Mouse (Mus musculus) lung, adult 2 months (tissue): Measurements from ENCODE around the gene Smim14. TPM values are rescaled to one million over a fixed set of nuclear protein-coding genes. Genes with fewer than 3 reads are reported as not detected.

ENCODE experiments used
- DNase-seq: peaks from one replicate; pipeline ENCODE4 v3.0.0; 2022
- H3K4me1 ChIP-seq: fragments of 200-500 bp; 2 replicates; pipeline ENCODE4 v1.6.1; 2011; ENCODE audit warnings: low read length; ENCODE audit not compliant: control insufficient read depth, insufficient read depth
- H3K4me3 ChIP-seq: fragments of 200-500 bp; replicated peaks from 2 replicates; pipeline ENCODE3; 2011; ENCODE audit warnings: low read depth, mild to moderate bottlenecking, control low read depth, low read length; ENCODE audit errors: extremely low read depth
- CTCF ChIP-seq: fragments of 200-500 bp; IDR thresholded peaks from 2 replicates; pipeline ENCODE4 v1.5.1; 2011; ENCODE audit warnings: mild to moderate bottlenecking, low read length, control low read depth; ENCODE audit not compliant: insufficient read depth
- POLR2A ChIP-seq: fragments of 200-500 bp; IDR thresholded peaks from 2 replicates; pipeline ENCODE4 v1.6.1; 2011; ENCODE audit warnings: low read depth, mild to moderate bottlenecking, control low read depth, low read length, borderline replicate concordance; ENCODE audit errors: extremely low read depth
- WGBS: fragments of 180-500 bp; shearing (Covaris S2); methylation state at CpG from one replicate; pipeline ENCODE4 v1.1.7; 2018; 5-methylcytosine and 5-hydroxymethylcytosine counted together
- polyA plus RNA-seq: library from polyadenylated mRNA; depleted of rRNA; stranded (reverse); fragments of >200 nt; gene quantifications from 2 replicates; pipeline ENCODE4 v1.2.3, GENCODE M21; 2012

Smim14 gene
- polyA plus RNA-seq, 1 experiment = 157 TPM

- 72% methylated on average over 3 of the region's 3 CpGs for WGBS
Measured at GRCm38 (mm10) chr5:65531283-65531682, 5.7 kb downstream of the Smim14 start.

DNA sequence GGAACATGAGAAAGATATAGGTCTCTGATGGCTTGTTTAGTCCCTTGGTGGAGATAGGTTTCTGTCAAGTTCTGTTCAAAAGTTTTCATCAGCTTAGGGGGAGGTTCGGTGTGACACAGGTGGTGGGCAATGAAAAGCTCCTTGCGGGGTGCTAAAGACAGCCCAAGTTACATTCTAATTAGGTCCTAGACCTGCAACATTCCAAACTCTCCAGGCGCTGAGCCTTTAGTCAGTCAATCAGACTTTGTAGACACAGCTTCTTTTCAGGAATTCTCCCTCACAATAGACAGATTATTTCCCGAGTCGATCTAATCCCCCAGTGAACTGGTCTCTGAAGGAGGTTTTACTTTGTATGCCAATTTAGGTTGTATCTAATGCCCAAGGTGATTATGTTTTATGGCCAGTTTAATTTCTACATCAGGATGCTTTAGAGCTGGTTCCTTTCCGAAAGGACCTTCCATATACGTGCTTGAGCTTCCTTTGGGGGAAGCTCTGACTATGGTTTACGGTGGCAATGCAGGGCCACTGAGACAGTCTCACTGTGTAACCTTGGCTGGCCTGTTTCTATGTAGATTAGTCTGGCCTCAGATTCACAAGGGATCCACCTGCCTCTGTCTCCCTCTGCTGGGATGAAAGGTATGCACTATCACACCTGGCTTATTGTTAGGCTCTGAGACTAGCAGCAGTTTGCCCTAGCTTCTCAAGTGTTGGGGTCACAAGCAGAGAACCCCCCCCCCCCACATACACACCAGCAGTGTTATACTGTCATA, 11.1 kb downstream of the Smim14 start:
- WGBS = 44% methylated on average over 8 of the region's 8 CpGs
- no peak overlapping the region for H3K4me3 ChIP-seq
- no peak for TF ChIP-seq POLR2A
- peak; percentile 23; the same call in 1 of the 2 replicates for TF ChIP-seq CTCF
- no peaks in the 10 kb centered on the region for H3K4me1 ChIP-seq
- DNase-seq = no peak

More at GRCm38 (mm10) chr5:65531283-65531682, 5.7 kb downstream of the Smim14 start:
- no peak overlapping the region for H3K4me3 ChIP-seq
- TF ChIP-seq POLR2A (no peak), CTCF (no peak)
- no peak for DNase-seq
- H3K4me1 ChIP-seq = no peaks in the 10 kb centered on the region

DNA sequence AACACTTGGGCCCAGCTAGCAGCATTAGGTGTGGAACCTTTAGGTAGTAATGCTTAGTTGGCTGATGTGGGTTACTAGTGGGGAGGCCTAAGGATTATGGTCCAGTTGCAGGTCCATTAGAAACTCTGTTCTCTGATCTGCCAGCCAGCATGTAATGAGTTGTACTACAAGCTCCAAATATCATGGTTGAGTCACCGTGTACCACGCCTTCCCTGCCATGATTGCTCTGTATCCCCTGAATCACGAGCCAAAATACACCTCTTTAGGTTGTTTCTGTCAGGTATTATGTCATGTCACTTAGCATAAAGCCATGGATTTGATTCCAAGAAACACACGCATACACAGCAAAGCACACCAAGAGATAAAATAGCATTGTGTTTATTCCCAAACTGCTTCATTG, 12.2 kb downstream of the Smim14 start:
- no peak overlapping the region for H3K4me3 ChIP-seq
- 75% methylated on average over 4 of the region's 4 CpGs for WGBS
- no peak for TF ChIP-seq CTCF
- no peaks in the 10 kb centered on the region for H3K4me1 ChIP-seq
- no peak for DNase-seq

DNA sequence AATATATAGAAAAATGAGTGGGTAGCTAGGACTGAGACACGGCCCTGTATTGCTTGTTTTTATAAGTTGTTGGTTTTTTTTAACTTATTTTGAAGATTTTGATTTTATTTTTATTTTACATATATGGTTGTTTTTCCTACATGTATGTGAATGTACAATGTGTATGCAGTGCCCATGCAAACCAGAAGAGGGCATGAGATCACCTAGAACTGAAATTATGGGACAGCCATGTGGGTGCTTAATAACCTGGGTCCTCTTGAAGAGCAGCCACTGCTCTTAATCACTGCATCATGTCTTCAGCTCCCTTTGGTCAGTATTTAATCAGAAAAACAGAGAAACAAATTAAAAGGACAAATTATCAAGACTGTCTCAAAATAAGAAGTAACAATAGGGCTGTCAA, 15.2 kb downstream of the Smim14 start:
- no peak for DNase-seq
- no peak for TF ChIP-seq POLR2A
- Histone ChIP-seq H3K4me3 (no peak overlapping the region), H3K4me1 (no peaks in the 10 kb centered on the region)
- 80% methylated on average over 1 of the region's 1 CpGs for WGBS

- Histone ChIP-seq H3K4me3 (no peak overlapping the region), H3K4me1 (peaks cover 4% of the 10 kb centered on the region; the same call in 1 of the 2 replicates)
- 23% methylated on average over 5 of the region's 5 CpGs for WGBS
- TF ChIP-seq POLR2A = no peak
- no peak for TF ChIP-seq CTCF
- DNase-seq = no peak
Measured at GRCm38 (mm10) chr5:65514635-65515278, 22.2 kb downstream of the Smim14 start.

GRCm38 (mm10) chr5:65513506-65513905, 23.5 kb downstream of the Smim14 start:
- Histone ChIP-seq H3K4me1 (peaks cover 4% of the 10 kb centered on the region; the same call in 1 of the 2 replicates), H3K4me3 (no peak overlapping the region)
- TF ChIP-seq CTCF (no peak), POLR2A (no peak)
- WGBS = 52% methylated on average over 3 of the region's 3 CpGs
- no peak for DNase-seq

- no peak overlapping the region for H3K4me3 ChIP-seq
- DNase-seq = no peak
- H3K4me1 ChIP-seq = no peaks in the 10 kb centered on the region; the same call in 1 of the 2 replicates
- TF ChIP-seq CTCF (no peak), POLR2A (no peak)
- 70% methylated on average over 8 of the region's 8 CpGs for WGBS
Measured at GRCm38 (mm10) chr5:65508395-65508794, 28.6 kb downstream of the Smim14 start.

GRCm38 (mm10) chr5:65505786-65506185, 31.2 kb downstream of the Smim14 start:
- no peak for TF ChIP-seq POLR2A
- Histone ChIP-seq H3K4me3 (no peak overlapping the region), H3K4me1 (no peaks in the 10 kb centered on the region)
- WGBS = 17% methylated on average over 8 of the region's 8 CpGs
- no peak for DNase-seq

DNA sequence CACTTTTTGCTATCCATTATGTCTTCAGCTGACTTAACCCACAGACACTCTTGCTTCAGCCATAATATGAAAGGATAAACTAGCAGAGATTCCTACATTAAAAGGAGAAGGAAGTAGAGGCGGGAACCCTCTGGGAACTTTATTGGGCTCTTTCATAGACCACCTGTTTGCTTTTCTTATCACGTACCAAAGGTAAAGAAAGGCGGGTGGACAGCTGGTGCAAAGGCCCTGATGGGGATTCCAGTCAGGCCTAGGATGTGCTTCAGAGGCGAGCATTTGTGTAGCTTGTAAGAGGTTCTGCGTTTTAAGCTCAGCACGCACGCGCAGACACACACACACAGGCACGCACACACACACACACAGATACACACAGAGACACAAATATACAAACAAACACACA, 35.6 kb downstream of the Smim14 start:
- 84% methylated on average over 9 of the region's 9 CpGs for WGBS
- no peak overlapping the region for H3K4me3 ChIP-seq
- no peaks in the 10 kb centered on the region for H3K4me1 ChIP-seq
- TF ChIP-seq POLR2A (no peak), CTCF (no peak)
- DNase-seq = no peak

- WGBS = 75% methylated on average over 7 of the region's 7 CpGs
- no peak for TF ChIP-seq POLR2A
- TF ChIP-seq CTCF = no peak
- H3K4me3 ChIP-seq = no peak overlapping the region
- H3K4me1 ChIP-seq = no peaks in the 10 kb centered on the region
- no peak for DNase-seq
Measured at GRCm38 (mm10) chr5:65500231-65500630, 36.8 kb downstream of the Smim14 start.
